Mouse (Mus musculus): Measurements from ENCODE around the gene Cox19.
A peak's percentile ranks its signal among the peaks of the same experiment; 100 is the strongest.
"Not testable (repeated sequence)": the region's sequence is repeated elsewhere in the genome, so short reads cannot be mapped to it uniquely, and the experiment has no call there.

The Cox19 gene

GRCm38 (mm10) chr5:139351134-139351533, at the start of gene Cox19:
Gene Cox19 (minus strand): TSS chr5:139351418.
- DNase-seq (ENCODE audit: inconsistent ontology term), result no peak

DNA sequence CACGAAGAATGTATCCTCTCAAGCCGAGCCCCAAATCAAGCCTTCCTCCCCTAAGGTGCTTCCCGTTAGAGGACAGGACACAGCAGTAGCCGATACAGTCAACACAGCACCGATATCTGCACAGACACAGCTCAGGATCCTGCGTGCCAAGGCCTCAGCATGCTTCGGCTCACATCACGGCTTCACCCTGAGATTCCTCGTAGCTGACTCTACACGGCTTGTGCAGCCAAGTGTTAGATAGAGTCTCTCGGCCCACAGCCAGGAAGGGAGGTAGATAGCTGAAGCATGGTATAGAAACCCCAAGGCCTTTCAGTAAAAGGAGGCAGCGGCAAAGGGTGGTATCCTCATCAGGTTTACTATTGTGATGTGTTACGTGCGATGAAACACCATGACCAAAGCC, 48.8 kb upstream of the Cox19 start:
- no peak for DNase-seq (ENCODE audit: inconsistent ontology term)

- no peak for DNase-seq (ENCODE audit: inconsistent ontology term)
These were observed 47.6 kb upstream of the Cox19 start for GRCm38 (mm10) chr5:139398786-139399185.

DNA sequence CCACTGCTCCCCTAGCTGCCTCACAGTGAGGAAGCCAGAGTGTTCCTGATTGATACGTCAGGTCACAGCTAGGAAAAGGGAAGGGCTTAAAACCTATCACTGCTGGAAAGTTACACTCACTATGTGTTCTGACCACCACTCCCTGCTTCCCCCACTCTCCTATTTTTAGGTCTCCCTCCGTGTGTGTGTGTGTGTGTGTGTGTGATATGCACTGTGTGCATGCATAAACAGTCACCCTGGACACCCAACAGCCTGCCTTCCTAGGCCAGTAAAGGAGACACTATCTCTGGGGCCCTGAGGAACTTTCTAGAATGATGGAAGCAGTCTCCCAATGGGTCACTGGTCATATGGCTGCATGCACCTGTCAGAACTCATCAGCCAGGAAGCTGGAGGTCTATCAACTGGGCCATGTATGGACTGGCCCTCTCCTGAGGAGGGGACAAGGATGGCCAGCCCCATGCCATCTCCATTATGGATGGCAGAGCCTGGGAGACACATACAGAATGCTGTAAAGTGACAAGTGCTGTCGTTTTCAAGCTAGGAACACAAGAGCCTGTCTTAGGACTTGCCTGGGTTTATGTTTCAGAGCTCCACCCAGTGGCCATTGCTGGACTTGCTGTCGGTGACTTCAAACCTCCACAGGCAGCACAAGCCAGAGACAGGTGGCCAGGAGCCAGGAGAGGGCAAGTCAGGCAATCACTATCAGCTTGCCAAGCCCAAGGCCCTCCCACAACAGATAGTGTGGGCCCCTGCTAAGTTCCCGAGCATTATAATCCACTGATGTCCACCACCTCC, 46.9 kb upstream of the Cox19 start:
- peak; percentile 89 for DNase-seq (ENCODE audit: inconsistent ontology term)

- DNase-seq (ENCODE audit: inconsistent ontology term), result no peak
These were observed 46.2 kb upstream of the Cox19 start for GRCm38 (mm10) chr5:139397359-139397916.

DNA sequence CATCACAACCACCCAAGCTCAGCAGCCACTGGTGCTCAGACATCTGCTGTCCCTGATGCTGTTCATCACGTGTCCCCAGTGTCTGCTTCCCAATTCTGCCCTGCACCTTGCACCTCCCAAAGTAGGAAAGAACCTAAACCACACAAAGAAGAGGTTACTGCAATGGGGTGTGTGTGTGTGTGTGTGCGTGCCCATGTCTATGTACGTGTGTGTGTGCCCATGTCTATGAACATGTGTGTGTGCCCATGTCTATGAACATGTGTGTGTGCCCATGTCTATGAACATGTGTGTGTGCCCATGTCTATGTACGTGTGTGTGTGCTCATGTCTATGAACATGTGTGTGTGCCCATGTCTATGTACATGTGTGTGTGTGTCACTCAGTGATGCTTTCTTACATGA, 44.3 kb upstream of the Cox19 start:
- no peak for DNase-seq (ENCODE audit: inconsistent ontology term)

GRCm38 (mm10) chr5:139394399-139394798, 43.2 kb upstream of the Cox19 start:
- no peak for DNase-seq (ENCODE audit: inconsistent ontology term)

- no peak for DNase-seq (ENCODE audit: inconsistent ontology term)
These were observed 42.0 kb upstream of the Cox19 start for GRCm38 (mm10) chr5:139393197-139393588.

- DNase-seq (ENCODE audit: inconsistent ontology term), result no peak
These were observed 41.3 kb upstream of the Cox19 start for GRCm38 (mm10) chr5:139392219-139393196.

DNA sequence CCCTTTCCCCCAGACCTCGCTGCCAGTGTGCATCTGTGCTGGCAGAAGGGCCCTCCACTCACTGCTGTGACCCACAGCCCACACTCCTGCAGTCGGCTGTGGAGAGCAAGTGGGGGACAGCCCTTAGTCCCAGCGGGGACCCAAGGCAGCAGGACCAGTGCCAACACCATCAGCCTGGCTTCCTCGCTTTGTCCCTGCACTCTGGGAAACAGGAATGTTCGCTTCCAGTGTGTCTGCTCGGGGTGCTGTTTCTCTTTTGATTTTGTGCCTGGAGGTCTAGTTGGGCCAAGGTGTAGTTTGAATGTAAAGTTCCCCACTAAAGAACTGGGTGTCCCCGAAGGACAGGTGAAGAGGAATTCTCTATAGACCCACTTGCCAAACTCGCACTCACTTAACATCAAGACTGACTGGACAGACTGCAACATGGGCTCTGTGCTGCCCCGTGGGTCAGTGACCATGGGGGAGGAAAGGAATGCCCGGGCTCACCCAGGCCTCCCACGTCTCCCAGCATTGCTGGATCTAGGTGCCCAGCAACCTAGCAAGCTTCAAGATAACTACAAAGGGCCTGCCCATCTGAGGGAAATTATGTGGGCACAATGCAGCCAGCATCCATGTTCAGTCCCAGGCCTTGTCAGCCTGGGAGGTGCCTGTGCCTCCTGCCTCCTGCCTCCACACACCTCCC, 40.2 kb upstream of the Cox19 start:
- peak; percentile 61 for DNase-seq (ENCODE audit: inconsistent ontology term)

DNA sequence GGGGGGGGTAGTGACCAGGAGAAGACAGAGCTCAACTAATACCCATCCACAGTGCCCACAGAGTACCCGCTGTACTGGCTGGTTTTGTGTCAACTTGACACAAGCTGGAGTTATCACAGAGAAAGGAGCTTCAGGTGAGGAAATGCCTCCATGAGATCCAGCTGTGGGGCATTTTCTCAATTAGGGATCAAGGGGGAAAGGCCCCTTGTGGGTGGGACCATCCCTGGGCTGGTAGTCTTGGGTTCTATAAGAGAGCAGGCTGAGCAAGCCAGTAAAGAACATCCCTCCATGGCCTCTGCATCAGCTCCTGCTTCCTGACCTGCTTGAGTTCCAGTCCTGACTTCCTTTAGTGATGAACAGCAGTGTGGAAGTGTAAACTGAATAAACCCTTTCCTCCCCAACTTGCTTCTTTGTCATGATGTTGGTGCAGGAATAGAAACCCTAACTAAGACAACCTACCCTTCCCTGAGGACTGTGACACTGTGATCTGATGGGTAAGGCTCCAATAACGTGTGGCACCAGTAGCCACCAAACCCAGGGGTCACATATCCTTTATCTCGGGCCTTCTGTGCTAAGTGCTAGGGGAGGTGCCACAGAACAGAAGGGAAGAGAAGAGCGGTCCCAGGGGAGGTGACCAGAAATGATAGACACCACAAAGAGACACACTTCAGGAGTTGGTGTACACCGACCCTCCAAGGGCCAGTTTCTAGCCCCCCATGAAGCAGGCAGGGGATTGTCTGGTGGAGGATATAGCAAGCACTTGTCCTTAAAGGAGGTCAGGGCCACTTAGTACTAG, 39.3 kb upstream of the Cox19 start:
- not testable (repeated sequence) for DNase-seq (ENCODE audit: inconsistent ontology term)

DNA sequence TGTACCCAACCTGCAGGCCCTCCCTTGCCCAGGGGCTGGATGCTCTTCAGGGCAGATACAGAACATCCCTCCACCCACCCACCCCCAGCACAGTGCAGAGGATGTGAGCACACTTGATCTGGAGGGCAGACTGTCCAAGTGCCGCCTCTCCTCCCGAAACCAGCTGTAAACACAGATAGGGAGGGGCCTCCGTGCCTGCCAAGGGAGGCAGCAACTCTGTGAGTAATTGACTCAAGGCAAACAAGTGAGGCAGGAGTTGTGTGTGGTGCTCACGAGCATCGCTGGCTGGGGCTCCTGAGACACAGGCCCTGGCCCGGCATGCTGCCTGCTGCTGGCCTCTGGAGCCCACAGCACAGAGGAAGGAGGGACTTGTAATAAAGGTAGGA, 38.5 kb upstream of the Cox19 start:
- DNase-seq (ENCODE audit: inconsistent ontology term), result peak; percentile 82

DNA sequence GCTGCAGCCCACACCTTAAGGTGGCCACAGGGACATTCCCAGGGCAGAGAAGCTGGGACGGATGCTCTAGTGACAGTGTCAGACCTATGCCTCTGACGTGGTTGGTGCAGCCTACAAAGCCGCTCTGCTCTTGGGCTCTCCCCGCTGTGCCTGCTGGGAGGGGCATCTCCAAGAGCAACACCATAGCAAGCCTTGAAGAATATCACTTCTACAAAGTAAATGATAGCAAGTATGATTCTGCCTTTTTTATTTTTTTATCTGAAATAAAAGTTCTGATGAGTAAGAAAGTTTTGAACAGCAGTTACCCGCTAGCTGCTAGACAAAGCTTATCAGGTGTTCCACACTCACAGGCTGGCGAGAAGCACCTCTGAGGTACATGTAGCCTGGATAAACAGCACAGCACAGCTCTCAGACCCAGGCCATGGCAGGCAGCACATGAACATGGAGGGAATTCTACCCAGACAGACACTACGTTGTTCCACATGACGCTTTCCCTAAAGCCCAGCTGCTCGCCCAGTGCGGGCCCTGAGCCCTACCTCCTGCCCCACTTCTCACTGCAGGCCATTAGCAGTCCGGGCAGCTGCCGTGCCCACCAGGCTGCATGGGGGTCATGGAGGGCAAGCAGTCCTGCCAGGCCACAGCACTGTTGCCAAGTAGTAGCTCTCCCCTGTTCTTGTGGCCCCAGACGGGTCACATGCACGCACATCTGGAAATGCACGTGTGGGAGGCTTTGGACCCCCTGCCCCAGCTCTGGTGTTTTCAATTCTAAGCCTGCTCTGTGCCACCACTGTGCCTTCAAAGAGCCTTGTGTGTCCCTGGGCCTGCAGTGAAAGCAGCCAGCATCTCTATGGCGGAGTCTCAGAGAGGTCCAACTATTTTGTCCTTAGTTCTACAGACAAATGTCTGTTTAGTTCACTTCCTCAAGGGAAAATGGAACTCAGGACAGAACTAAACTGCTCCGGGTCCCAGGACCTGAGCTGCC, 37.8 kb upstream of the Cox19 start:
- DNase-seq (ENCODE audit: inconsistent ontology term), result peak; percentile 62

DNA sequence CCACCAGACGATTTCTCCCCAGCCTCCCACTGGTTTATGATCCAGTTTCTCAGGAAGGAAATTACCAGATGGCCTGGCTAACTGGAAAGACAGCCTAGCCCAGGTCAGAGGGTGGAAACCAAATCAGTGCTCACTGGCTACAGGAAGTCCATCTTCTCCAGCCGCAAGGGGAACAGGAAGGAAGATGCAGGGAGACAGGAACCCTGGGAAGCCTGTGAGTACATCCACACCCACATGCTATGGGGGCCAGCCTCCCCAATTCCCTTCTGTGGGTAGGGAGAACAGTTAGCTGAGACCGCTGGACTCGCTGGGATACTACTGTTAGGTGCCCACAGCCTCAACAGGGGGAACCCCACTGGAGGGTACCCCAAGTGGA, 37.0 kb upstream of the Cox19 start:
- DNase-seq (ENCODE audit: inconsistent ontology term), result no peak

DNA sequence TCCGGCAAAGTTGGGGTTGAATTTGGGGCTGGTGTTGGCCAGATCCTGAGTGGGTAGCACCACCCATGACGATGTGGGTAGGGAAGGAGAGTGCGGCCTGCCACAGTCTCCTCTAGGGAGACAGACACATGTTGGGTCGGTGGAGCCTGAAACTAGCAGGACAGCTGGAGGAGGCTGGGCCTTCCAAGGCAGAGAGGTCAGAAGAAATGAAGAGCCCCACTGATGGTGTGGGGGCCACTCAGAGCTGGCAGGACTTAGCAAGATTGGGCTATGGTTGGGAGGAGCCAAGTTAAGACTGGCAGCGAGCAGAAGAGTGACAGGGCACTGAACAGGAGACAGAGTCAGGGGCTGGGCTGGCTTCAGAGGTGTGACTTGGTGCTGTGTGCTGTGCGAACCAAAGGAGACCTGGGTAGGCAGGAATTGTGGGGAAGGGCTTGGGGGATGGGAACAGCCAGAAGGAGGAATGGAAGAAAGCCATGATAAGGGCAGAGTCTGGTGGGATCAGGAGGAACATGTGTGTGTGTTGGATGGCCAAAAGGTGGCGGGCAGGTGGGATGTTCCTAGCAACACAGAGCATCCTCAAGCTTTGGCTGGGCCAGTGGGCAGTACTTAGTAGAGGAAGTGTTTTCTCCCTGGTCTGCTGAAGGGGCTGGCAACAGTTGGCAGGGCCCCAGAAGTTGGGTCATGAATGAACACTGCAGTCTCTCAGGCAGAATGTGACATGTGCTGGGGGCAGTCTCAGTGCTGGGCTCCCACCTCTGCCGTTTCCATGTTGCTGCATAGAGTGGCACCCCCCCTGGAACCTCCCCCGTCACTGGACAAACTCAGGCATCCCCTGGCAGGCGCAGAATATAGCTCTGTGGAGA, 36.3 kb upstream of the Cox19 start:
- no peak for DNase-seq (ENCODE audit: inconsistent ontology term)

GRCm38 (mm10) chr5:139386047-139386446, 34.8 kb upstream of the Cox19 start:
- no peak for DNase-seq (ENCODE audit: inconsistent ontology term)

DNA sequence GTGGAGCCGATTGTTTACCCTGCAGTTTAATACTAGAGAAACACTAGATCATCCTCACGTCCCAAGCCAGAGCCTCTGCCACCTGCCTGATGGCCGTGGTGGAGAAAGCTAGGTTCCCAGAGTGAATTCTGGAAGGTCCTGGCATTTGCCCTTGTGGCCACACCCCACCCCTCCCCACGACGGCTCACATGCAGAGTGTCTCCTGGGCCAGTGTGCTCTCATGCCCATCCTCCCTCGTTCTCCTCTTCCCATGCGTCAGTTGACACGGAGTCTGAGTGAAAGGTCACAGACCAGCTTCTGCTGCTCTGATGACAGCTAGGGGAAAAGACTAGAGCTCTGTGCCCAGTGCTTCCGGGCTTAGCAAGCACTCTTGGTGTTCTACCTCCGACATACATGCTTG, 33.3 kb upstream of the Cox19 start:
- no peak for DNase-seq (ENCODE audit: inconsistent ontology term)

DNA sequence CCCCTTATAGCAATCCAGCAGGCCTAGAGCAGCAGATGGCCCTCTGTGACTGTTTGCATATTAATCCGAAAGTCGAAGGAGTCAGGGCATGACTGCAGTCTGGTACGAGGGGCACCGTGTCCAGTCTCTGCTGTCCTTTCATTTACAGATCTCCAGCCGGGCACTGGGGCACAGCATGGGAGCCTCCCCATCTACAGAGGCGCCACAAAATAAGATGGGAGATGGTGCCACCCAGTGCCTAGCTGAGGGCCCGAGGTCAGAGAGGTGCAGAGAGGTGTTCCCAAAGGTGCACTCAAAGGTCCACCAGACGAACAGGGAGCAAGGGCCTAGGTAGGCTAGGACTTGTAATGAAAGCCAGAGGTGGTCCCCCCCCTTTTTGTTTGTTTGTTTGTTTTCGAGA, 32.0 kb upstream of the Cox19 start:
- DNase-seq (ENCODE audit: inconsistent ontology term), result no peak

GRCm38 (mm10) chr5:139382760-139383159, 31.5 kb upstream of the Cox19 start:
- DNase-seq (ENCODE audit: inconsistent ontology term), result no peak
